Mouse (Mus musculus) hindbrain, embryonic 10.5 days (tissue): ENCODE measurements around the gene Lhx3. TPM values are rescaled to one million over a fixed set of nuclear protein-coding genes. Genes with fewer than 3 reads are reported as not detected.

Source experiments
- DNase-seq: peaks from one replicate; pipeline ENCODE4 v3.0.0-alpha.2; 2017; ENCODE audit warnings: low spot score
- H3K27ac ChIP-seq: fragments of 300-500 bp; sonication (generic); 2 replicates; pipeline ENCODE4 v1.5.1; 2016; ENCODE audit warnings: mild to moderate bottlenecking, moderate library complexity
- H3K27me3 ChIP-seq: fragments of 300-500 bp; sonication (generic); 2 replicates; pipeline ENCODE4 v1.6.1; 2016; ENCODE audit warnings: mild to moderate bottlenecking; ENCODE audit not compliant: poor library complexity, insufficient read depth, severe bottlenecking
- H3K36me3 ChIP-seq: fragments of 300-500 bp; sonication (generic); 2 replicates; pipeline ENCODE4 v1.6.1; 2016; ENCODE audit warnings: mild to moderate bottlenecking, moderate library complexity
- H3K4me1 ChIP-seq: fragments of 300-500 bp; sonication (generic); replicated peaks from 2 replicates; pipeline ENCODE4 v1.6.1; 2016; ENCODE audit warnings: mild to moderate bottlenecking
- H3K4me3 ChIP-seq: fragments of 300-500 bp; sonication (generic); 2 replicates; pipeline ENCODE4 v1.5.1; 2016; ENCODE audit warnings: mild to moderate bottlenecking, moderate library complexity
- H3K9me3 ChIP-seq: fragments of 300-500 bp; sonication (generic); 2 replicates; pipeline ENCODE4 v1.6.1; 2016; ENCODE audit warnings: mild to moderate bottlenecking, moderate library complexity
- WGBS: fragments of 180-500 bp; shearing (Covaris S2); methylation state at CpG from one replicate; pipeline ENCODE4 v1.1.7; 2016; 5-methylcytosine and 5-hydroxymethylcytosine counted together
- polyA plus RNA-seq: library from polyadenylated mRNA; unstranded; fragments of >200 nt; fragmentation: Nextera tagmentation; extraction: Ambion mirVana; gene quantifications from 2 replicates; pipeline ENCODE4 v1.2.1, GENCODE M21; 2016

The Lhx3 gene
- polyA plus RNA-seq, 1 experiment from 2014 or later: 6.3 TPM

DNA sequence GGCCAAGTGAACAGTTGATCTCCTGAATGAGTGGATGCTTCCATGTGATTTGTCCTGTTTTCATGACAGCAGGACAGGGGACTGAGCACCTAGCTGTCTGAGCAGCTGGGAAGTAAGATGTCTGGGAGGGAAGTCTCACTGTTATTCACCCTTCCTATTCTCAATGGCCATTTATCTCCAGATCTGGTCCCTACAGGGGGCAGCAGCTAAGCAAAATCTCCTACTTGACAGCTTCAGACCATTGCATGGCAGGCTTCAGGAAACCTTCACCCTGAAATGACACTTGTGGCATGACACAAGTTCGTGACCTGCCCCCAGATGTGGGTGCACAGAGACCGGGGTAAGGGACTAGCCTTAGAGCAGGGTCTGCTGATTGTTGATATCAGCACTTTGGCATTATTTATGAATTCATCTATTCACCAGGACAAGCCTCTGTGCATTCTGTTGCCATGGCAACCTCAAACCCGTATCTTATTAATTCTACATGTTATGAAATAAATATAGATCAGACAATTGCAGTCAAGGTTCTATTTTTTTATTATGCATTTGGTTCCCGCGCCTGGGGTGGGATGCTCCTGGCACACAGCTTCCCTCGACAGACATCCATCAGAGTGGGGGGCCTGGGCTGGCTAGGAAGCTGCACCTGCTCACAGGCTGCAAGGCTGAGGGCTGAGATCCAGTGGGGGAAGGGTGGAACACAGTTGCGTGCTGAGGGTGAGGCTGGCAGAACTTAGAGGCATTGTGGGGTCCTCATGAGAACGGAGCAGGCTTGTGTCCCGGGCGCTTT is 51.7 kb downstream of the Lhx3 start:
- H3K4me1 ChIP-seq: peaks cover 25% of the 10 kb centered on the region
- H3K9me3 ChIP-seq: no peaks in the 10 kb centered on the region
- H3K27ac ChIP-seq: no peak overlapping the region
- H3K27me3 ChIP-seq: no peaks in the 10 kb centered on the region; the same call in 1 of the 2 replicates
- H3K36me3 ChIP-seq: no peaks in the 10 kb centered on the region
- H3K4me3 ChIP-seq: no peak overlapping the region
- WGBS: 69% methylated on average over 10 of the region's 10 CpGs
- no peak for DNase-seq

DNA sequence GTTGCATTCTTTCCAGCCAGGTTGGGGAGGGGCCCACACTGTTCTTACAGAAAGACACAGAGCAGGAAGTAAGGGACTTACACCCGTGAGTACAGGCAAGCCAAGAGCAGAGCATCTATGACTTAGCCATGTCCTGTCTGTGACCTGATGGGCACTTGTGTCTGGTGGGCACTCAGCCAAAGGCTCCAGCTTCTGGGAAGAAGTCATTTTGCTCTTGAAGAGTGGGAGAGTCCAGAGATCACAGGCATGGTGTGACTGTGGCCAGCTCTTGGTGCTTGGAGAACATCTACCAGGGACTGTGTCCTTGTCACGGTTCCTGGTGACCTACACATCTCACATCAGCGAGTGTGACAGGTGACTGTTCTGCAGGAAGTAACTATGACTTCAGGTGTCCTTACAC is 52.4 kb downstream of the Lhx3 start:
- Histone ChIP-seq H3K4me3 (no peak overlapping the region), H3K27ac (no peak overlapping the region), H3K4me1 (peaks cover 25% of the 10 kb centered on the region), H3K36me3 (no peaks in the 10 kb centered on the region), H3K27me3 (no peaks in the 10 kb centered on the region; the same call in 1 of the 2 replicates), H3K9me3 (no peaks in the 10 kb centered on the region)
- DNase-seq: no peak
- 73% methylated on average over 3 of the region's 3 CpGs for WGBS

DNA sequence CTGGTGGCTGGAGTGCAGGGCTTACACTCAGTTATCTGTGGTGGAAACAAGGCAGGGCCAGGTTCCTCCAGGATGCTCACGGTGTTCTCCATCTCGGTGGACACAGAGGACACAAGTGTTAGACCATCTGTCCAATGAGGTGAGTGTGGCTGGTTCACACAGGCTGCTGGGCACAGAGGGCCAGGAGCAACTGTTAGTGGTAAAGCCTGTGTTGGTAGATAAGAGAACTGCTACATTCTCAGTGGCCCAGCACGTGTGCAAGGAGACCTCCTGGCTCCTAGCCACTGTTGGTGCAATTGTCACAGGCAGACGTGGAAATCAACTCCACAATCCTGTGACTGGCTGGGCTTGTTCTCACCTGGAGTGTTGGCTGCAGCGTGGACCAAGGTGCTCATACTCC is 53.5 kb downstream of the Lhx3 start:
- Histone ChIP-seq H3K27me3 (no peaks in the 10 kb centered on the region; the same call in 1 of the 2 replicates), H3K4me1 (peaks cover 25% of the 10 kb centered on the region), H3K27ac (no peak overlapping the region), H3K4me3 (no peak overlapping the region), H3K36me3 (no peaks in the 10 kb centered on the region), H3K9me3 (no peaks in the 10 kb centered on the region)
- WGBS: 82% methylated on average over 5 of the region's 5 CpGs
- DNase-seq: no peak

DNA sequence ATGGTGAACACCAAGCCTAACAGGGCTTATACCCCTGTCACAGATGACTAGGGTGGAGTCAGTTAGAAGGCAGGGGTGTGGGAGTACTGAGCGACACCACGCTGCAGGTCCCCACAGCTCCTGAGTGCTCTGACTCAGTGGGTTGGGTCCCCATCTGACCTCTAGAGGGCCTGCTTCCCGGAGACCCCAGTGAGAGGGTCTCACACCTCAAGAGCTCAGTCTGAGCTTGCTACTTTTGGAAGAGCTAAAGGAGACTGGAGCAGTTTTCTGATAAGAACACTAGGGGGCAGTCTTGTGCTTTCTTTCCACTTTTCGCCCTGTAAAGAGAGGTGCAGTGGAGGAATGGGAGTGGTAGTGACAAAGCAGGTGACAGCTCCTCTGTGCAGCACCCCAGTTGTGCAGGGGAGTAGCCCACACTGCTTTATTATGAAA is 54.2 kb downstream of the Lhx3 start:
- no peaks in the 10 kb centered on the region for H3K36me3 ChIP-seq
- H3K27me3 ChIP-seq: no peaks in the 10 kb centered on the region; the same call in 1 of the 2 replicates
- peaks cover 25% of the 10 kb centered on the region for H3K4me1 ChIP-seq
- H3K9me3 ChIP-seq: no peaks in the 10 kb centered on the region
- peak; percentile 43 for DNase-seq
- WGBS: 11% methylated on average over 4 of the region's 4 CpGs
- no peak overlapping the region for H3K4me3 ChIP-seq
- H3K27ac ChIP-seq: no peak overlapping the region

DNA sequence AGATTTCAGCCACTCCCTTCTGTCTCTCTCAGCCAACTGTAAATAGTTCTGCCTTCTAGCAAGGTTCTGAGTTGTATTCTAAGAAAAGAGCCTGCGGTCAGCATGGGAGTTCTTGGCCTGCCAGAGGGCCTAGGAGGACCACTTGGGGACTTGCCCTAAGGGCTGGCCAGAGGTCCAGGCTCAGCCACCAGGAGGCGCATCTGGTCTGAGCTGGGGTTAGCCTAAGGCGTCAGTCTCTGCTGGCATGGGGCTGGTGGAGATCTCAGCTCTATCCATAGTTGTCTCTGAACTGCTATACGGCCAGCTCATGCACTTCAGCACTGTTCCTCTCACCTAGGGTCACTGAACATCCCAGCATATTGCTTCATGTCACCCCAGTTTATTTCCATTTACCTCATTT is 54.8 kb downstream of the Lhx3 start:
- 32% methylated on average over 4 of the region's 4 CpGs for WGBS
- Histone ChIP-seq H3K4me3 (no peak overlapping the region), H3K9me3 (no peaks in the 10 kb centered on the region), H3K36me3 (no peaks in the 10 kb centered on the region), H3K27ac (no peak overlapping the region), H3K4me1 (peaks cover 27% of the 10 kb centered on the region), H3K27me3 (no peaks in the 10 kb centered on the region; the same call in 1 of the 2 replicates)
- peak; percentile 59 for DNase-seq

Other genes starting within 250 kb of the Lhx3 start
- gene Camsap1, start 225.0 kb downstream of the Lhx3 start, polyA plus RNA-seq: 33.4 and 48.7 TPM in 2 replicates
- 94.4 and 96.9 TPM in 2 replicates for gene Ubac1, start 186.5 kb downstream of the Lhx3 start, polyA plus RNA-seq
- gene Nacc2, start 85.1 kb downstream of the Lhx3 start, polyA plus RNA-seq: 6.2 and 8.4 TPM in 2 replicates
- gene Qsox2, start 29.2 kb upstream of the Lhx3 start, polyA plus RNA-seq: 19.1 and 20.4 TPM in 2 replicates
- gene Ccdc187, start 86.3 kb upstream of the Lhx3 start, polyA plus RNA-seq: 0.10 and 0.20 TPM in 2 replicates
- gene Gpsm1, start 107.2 kb upstream of the Lhx3 start, polyA plus RNA-seq: 99.2 and 114 TPM in 2 replicates
- gene Dnlz, start 143.8 kb upstream of the Lhx3 start, polyA plus RNA-seq: 36.8 and 38.8 TPM in 2 replicates
- gene Card9, start 152.6 kb upstream of the Lhx3 start, polyA plus RNA-seq: 0.62 and 1.1 TPM in 2 replicates
- 35.3 and 35.5 TPM in 2 replicates for gene Snapc4, start 172.4 kb upstream of the Lhx3 start, polyA plus RNA-seq
- 136 and 141 TPM in 2 replicates for gene Entr1, start 181.0 kb upstream of the Lhx3 start, polyA plus RNA-seq
- gene Pmpca, start 181.1 kb upstream of the Lhx3 start, polyA plus RNA-seq: 132 and 139 TPM in 2 replicates
- 23.8 and 29.7 TPM in 2 replicates for gene Inpp5e, start 200.9 kb upstream of the Lhx3 start, polyA plus RNA-seq
- 25.2 and 28.9 TPM in 2 replicates for gene Sec16a, start 236.9 kb upstream of the Lhx3 start, polyA plus RNA-seq